Mouse (Mus musculus): Measurements from ENCODE around the gene Rrp1b.
"Not testable (repeated sequence)": the region's sequence is repeated elsewhere in the genome, so short reads cannot be mapped to it uniquely, and the experiment has no call there.

Rrp1b gene

DNA sequence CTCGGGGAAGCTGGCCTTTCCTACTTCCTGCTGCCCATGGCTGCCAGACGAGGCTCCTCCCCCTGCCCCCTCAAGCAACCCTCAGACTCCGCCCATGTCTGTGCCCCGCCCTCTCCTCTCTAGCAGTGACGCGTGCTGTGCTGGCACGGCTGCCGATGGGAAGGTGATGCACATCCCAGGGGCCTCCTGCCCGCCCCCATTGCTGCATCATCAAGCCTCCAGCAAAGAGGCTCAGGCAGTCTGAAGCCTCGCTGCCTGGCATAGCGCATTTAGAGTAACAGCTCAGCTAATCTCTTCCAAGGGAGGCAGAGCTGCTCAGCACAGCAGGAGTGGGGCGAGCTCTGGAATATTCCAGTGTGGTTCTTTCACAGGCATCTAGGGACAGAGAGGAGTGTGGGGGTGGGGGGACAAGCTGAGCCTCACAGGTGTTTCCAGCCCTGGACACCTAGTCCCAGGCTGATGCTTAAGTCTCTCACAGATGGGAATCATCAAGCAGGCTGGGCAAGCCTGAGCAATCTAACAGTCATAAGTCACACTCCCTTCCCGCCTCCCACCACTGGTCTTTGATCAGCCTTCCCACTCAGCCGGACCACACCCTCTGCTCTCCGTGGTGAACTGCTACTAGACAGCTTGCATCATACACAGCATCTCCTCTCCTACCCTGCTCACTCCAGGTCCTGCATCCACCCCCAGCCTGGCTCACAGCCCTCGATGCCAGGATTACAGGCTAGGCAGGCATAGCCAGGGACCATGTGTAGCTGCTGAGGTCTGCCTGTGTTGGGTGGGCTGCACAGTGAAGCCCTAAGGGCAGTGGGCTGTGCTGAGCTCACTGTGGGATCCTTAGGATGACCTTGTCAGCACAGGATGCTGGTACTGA lies 55.7 kb downstream of the Rrp1b start:
- DNase-seq = peak; percentile 94

DNA sequence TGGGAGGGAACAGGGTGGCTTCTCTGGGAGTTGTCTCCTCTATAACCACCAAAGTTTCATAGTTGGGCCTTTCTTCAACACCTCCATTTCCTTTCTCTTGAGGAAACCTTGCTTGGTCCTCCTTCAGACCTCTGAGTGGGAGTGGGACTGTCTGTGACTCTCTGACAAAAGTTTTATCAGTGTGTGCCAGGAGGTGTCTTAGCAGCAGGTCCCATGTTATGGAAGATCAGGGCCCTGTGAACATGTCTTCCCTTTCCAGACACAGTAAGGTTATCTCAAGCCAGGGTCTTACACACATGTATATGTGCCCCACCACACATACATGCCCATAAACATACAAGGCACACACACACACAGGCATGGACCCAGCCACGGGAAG lies 56.3 kb downstream of the Rrp1b start:
- no peak for DNase-seq

DNA sequence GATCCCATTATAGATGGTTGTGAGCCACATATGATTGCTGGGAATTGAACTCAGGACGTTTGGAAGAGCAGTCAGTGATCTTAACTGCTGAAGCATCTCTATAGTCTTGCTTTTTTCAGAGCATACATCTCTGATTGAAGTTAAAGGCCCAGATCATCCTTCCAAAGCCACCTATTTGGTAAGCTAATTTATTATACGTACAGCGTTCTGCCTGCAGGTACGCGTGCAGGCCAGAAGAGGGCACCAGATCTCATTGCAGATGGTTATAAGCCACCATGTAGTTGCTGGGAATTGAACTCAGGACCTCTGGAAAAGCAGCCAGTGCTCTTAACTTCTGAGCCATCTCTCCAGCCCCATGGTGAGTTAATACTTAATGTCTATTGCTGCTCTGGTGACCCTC lies 57.0 kb downstream of the Rrp1b start:
- no peak for DNase-seq

DNA sequence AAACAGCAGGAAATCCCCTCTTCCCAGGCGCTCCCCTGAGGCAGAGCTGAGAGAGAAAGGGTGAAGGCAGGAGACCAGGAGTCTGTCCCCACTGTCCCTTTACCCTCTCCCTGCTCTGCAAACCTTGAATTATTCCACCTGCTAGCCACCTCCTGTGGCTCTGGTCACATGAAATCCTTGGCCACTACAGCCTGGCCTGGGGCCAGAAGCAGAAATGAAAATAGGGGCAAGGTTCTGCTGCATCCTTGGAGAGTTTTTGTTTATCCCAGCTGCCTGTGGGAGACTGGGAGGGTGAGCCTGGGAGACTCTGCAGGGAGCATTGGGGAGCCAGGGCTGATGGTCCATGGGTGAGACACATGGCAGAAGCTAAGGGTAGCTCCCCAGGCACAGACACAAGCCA lies 61.8 kb downstream of the Rrp1b start:
- no peak for DNase-seq

DNA sequence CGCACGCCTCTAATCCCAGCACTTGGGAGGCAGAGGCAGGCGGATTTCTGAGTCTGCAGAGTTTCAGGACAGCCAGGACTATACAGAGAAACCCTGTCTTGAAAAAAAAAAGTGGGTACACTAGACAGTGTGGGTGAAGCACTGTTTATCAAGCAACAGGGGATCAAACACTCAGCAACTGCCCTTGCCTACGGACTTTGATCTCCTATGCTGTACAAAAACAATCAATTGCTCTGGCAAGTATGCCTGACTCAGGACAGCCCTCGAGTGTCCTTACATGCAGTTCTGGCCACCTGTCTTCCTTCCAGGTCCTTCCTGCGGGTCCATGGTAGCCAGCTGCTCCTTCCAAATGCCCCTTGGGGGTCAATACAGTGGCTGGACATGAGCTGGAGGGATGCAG lies 63.0 kb downstream of the Rrp1b start:
- not testable (repeated sequence) for DNase-seq

DNA sequence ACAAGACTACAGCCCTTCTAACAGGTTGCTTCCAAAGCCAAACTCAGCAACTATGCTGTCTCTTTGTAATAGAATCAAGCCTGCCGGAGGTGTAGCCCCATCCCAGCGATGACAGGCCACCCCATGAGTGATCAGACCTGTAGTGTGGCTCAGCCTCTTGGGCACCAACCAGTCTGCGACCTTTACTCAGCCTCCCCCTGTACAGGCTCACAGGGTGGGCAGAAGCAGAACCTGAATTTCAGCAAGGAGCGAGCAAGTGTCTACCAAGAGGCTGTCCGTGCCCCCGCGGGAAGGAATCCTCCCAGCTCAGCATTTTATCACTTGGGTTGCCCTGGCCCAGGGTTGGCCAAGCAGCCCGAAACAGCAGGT lies 63.7 kb downstream of the Rrp1b start:
- DNase-seq = no peak

DNA sequence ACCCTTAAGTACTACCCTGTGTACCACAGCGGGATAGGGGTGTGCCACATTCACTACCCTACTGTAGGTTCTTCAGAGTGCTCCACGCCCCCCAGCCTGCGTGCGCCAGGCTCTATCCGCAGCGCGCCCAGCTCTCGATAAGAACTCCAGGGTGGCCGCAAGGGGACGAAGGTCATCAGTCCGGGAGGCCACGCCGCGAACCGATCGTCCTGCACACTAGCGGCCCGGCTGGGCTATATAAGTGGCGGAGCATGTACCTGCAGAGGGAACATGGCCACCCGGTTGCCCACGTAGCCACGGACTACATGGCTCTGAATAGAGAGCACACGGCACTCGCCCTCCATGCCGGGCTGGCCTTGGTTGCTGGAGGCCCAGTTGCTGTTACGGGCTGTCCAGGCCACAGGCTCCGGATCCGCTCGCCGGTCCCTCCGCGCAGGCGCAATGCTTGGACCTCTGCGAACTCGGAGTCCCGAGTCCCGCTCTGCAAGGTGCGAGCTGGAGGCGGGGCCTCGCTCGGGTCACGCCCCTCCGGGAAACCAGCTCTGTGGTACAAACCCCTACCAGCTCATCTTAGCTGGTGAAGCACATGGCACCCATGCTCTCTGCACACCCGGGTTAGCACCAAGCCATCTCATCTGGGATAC lies 64.2 kb downstream of the Rrp1b start:
- peak; percentile 78 for DNase-seq

DNA sequence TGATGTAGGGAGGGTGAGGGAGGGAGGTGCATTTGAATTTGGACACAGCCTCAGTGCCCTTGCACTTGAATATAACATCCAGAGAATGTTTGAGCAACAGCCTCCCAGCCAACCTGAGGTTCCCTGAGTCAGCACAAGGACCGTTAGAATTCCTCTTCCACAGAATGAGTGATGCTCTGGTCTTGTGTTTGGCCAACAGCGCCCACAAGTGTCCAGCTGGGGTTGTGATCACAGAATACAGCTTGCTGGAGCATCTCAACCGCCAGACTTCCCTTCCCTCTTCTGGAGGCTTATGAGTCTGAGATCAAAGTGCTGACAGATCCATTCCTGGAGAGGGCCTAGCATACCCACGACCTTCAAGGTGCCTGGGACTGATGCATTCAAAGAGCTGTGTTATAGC lies 67.2 kb downstream of the Rrp1b start:
- DNase-seq = no peak

DNA sequence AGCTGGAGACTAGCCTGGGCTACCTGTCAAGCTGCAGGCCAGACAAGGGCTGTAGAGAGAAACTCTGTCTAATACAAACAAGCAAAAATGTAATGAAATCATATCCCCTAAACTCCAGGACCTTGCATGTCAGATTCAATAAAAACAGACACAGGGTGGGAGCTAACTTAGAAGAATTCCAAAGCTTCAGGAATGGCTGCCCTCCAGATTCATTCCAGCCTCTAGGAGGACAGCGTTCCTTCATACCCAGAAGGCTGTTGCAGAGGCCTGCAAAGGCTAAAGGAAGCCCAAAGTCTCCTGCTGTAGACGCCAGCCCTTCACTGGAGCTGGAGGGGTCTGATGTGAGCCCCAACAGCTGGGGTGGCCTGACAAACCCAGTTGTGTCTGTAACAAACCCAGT lies 70.5 kb downstream of the Rrp1b start:
- DNase-seq = no peak

DNA sequence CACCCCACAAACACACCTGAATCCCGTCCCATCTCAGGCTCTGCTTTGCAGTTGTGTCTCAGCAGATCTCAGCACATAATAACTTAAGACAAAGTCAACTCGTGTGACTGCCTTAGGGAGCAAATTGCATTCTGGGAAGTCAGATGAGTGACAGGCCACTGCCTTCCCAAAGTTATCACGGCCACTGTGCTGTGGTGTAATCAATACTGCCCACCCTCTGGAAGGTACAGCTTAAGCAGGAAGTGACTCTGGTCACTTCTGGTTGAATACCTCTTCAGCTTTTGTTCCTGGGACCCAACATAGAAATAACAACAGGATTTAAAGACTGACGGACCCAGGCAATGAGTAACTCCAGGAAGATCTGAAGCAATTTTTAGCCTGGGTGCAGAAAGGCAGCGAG lies 72.0 kb downstream of the Rrp1b start:
- no peak for DNase-seq

DNA sequence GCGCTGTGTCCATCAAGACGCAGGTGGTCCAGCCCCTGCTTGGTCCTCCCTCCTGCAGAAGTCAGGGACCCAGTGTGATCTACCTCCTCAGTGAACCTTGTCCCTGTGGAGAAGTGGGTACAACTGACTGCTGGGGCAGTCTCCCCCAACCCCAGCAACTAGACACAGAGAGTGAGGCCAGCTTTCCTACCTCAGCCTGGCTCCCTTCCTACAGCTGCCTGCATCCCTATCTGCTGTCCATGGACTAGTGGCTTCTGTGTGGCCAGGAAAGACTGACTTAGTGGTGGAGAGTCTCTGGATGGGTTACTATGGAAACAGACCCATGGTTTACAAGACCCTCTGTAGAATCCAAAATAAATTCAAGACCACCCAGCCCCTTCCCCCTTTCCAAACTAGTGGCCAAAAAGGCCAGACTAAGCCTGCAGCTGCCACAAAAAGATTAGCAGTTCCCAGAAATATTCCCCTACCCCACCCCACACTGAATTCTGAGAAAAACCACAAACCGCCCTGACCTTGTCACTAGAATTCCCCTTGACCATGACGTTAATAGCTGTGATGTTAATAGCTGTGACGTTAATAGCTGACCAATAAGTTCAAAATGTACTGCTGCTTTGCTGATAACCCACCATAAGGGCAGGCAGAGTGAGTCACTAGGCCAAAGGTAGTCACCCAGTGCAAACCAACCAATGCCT lies 72.6 kb downstream of the Rrp1b start:
- DNase-seq = not testable (repeated sequence)

DNA sequence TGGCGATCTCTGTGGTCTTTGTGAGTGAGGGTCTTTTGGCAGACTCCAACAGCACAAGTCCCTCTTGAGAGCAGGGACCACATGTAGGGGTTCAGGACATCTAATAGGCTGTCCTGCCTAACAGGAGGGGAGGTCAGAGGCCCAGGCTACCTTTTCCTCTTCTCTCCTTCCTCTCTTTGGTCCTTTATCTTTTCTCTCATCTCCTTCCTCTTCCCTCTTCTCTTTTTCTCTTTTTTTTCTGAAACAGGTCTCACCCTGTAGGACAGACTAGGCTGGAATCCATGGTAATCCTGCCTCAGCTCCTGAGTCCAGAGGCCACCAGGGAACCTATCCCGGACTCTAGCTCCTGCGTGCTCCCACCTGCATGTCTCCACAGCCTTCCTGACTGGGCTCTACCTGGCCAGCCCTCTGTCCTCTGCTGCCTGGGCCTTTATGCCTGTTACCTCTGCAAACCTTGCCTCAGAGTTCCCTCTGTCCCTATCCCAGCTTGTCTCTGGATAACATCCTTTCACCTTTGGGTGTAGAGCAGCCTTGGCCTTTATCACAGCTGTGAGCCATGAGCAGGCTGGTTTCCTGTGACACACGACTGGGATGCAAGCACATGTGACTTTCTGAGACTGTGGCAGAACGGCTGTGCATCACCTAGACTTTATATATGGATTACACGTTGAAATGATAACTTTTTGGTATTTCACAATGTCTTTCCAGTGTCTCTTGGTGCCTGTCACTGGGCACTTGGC lies 73.5 kb downstream of the Rrp1b start:
- DNase-seq = no peak

DNA sequence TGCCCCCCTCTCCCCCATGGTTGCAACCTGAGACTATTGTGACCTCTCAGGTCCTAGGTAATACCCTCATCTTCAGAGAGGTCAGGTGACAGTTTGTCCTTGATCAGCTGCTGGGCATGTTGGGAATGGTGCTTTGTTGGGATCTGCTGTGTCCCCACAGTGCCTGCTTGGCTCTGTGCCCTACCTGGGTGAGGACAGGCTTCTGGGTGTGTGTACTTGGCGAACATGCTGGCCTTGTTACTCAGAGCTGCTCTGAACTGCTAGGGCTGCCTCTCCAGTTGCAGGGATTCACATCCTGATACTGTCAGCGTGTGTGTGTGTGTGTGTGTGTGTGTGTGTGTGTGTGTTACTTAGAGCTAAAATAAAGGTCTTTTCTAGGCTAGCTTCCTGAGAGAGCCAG lies 74.5 kb downstream of the Rrp1b start:
- no peak for DNase-seq

DNA sequence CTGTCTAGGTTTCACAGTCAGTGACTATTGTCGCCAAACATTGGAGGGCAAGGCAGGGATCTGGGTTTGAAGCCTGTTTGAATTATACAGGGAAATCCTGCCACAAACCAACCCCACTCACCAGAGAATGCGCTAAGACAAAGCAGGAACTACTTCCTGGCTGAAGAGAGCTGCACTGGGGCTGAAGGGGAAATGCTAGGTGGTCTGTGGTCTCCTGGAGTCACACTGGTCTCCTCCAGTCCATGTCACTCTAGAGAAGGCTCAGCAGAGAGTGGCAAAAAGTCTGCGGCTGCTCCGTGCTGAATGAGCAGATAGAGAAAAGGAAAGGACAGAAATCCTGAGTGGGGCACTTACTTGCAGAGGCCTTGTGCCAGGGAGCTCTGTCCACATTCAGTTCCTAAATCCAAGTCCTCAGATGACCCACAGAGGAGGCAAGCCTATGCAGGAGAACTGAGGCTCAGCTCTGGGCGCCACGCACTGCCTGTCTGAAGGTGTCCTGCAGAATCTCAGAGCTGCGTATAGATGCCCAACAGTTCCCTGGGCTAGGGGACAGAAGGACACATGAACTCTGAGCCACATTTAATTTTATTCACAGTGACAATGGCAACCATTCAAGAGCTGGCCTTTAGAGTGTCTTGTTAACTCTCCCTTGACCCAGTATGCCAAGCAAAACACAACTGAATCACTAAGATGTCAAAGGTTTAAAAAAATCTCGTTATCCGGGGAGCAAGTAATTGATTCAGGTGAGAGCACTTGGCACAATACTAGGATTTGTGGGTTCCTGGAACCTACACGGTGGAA lies 75.3 kb downstream of the Rrp1b start:
- DNase-seq = no peak
